Mouse (Mus musculus) spleen, adult 2 months (tissue): Measurements from ENCODE around the gene Tctex1d2. TPM values are rescaled to one million over a fixed set of nuclear protein-coding genes. Genes with fewer than 3 reads are reported as not detected.
"Not testable (repeated sequence)": the region's sequence is repeated elsewhere in the genome, so short reads cannot be mapped to it uniquely, and the experiment has no call there.

Experiments used
- DNase-seq, 2 experiments: peaks; one replicate each; pipeline versions ENCODE4 v3.0.0 to v3.0.0-alpha.2; 2012 to 2021; ENCODE audit warnings: low spot score in 2 of 2, low read depth in 1 of 2
- H3K27ac ChIP-seq: fragments of 200-500 bp; 2 replicates; pipeline ENCODE4 v1.5.1; 2012; ENCODE audit warnings: low read length, inconsistent platforms; ENCODE audit not compliant: insufficient read depth
- H3K27me3 ChIP-seq: fragments of 200-500 bp; 2 replicates; pipeline ENCODE4 v1.6.1; 2012; ENCODE audit warnings: mild to moderate bottlenecking, moderate library complexity, low read length, inconsistent platforms; ENCODE audit not compliant: control insufficient read depth, insufficient read depth
- H3K36me3 ChIP-seq: fragments of 200-500 bp; 2 replicates; pipeline ENCODE4 v1.6.1; 2012; ENCODE audit warnings: mild to moderate bottlenecking, low read length, inconsistent platforms; ENCODE audit not compliant: control insufficient read depth, insufficient read depth
- H3K4me1 ChIP-seq: fragments of 200-500 bp; 2 replicates; pipeline ENCODE4 v1.6.1; 2011; ENCODE audit warnings: inconsistent platforms; ENCODE audit not compliant: control insufficient read depth, insufficient read depth, insufficient read length
- H3K4me3 ChIP-seq: fragments of 200-500 bp; 2 replicates; pipeline ENCODE4 v1.5.1; 2011; ENCODE audit warnings: mild to moderate bottlenecking, inconsistent platforms; ENCODE audit not compliant: insufficient read depth, insufficient read length; ENCODE audit errors: extremely low read depth
- CTCF ChIP-seq: fragments of 200-500 bp; IDR thresholded peaks from 2 replicates; pipeline ENCODE4 v1.5.1; 2011; ENCODE audit warnings: mild to moderate bottlenecking, inconsistent platforms; ENCODE audit not compliant: insufficient read depth, insufficient read length, insufficient replicate concordance; ENCODE audit errors: extremely low read depth
- POLR2A ChIP-seq: fragments of 200-500 bp; IDR thresholded peaks from 2 replicates; pipeline ENCODE4 v1.6.1; 2011; ENCODE audit warnings: low read depth, low read length, inconsistent platforms
- WGBS: fragments of 180-500 bp; shearing (Covaris S2); methylation state at CpG from one replicate; pipeline ENCODE4 v1.1.7; 2018; 5-methylcytosine and 5-hydroxymethylcytosine counted together
- polyA plus RNA-seq: library from polyadenylated mRNA; depleted of rRNA; stranded (reverse); fragments of >200 nt; gene quantifications from 2 replicates; pipeline ENCODE4 v1.2.3, GENCODE M21; 2012

Tctex1d2 gene
- polyA plus RNA-seq, 1 experiment, result 2.3 TPM

DNA sequence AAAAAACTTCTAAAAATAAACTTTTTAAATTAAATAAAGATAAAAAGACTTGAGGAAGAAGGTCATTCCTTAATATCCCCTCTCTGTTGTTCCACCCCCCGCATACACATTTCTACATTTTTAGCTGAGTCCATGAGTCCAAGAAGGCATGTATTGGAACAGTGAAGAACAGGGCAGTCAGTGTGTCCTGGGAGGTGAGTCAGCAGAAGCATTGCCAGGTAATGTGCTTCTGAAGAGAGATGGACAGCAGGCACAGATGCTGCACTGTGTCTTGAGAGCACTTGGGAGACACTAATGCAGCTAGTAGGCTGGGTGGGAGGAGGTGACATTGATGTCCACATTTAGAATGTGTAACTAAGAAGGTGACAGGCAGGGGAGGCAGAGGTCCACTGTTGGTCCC lies 17.8 kb downstream of the Tctex1d2 start:
- TF ChIP-seq POLR2A (no peak), CTCF (no peak)
- no peaks in the 10 kb centered on the region for H3K36me3 ChIP-seq
- no peaks in the 10 kb centered on the region for H3K27me3 ChIP-seq
- 92% methylated on average over 1 of the region's 1 CpGs for WGBS
- no peak overlapping the region for H3K4me3 ChIP-seq
- no peak overlapping the region for H3K27ac ChIP-seq
- peaks cover 4% of the 10 kb centered on the region; the same call in 1 of the 2 replicates for H3K4me1 ChIP-seq
- DNase-seq, result no peak

DNA sequence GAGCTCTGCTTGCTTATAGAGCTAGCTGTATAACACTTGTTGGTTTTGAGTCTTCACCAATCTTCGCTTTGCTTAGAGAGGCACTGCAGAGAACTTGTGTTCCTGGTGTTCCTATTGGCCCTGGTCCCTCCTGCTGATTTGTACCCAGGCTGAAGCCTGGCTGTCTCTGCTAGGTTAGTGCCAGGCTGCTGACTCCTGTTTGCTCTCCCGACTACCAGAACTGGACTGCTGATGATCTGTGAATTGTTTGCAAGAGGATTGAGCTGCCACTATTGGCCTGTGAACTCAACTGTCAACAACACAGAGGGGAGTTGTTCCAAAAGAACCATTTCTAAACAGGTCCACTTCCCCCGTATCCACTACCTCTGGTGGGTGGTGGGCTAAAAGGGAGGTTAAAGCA lies 21.9 kb downstream of the Tctex1d2 start:
- Histone ChIP-seq H3K4me1 (peaks cover 2% of the 10 kb centered on the region; the same call in 1 of the 2 replicates), H3K27ac (no peak overlapping the region), H3K4me3 (no peak overlapping the region), H3K27me3 (no peaks in the 10 kb centered on the region), H3K36me3 (no peaks in the 10 kb centered on the region)
- 95% methylated on average over 3 of the region's 3 CpGs for WGBS
- TF ChIP-seq POLR2A (no peak), CTCF (no peak)
- DNase-seq, result no peak

DNA sequence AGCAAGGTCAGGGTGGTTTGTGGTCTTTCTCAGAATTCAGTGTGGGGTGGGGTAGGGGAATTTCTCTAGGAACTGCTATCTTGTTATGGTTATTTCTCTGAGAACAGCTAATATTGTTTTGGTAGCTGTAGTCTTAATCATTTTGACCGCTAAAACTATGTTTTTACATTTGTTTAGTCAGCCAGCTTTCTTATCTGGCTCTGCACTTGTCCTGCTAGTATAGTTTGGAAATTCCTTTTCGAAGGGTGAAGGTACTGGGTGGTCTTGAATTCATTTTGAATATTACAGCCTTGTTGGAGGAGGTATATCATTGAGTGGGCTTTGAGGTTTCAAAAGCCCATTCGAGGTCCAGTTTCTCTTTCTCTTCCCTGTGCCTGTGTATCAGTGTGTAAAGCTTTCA lies 25.1 kb downstream of the Tctex1d2 start:
- not testable (repeated sequence) for H3K4me1 ChIP-seq, H3K4me3 ChIP-seq, DNase-seq, H3K36me3 ChIP-seq, H3K27ac ChIP-seq, H3K27me3 ChIP-seq
- WGBS, result 75% methylated on average over 3 of the region's 3 CpGs

DNA sequence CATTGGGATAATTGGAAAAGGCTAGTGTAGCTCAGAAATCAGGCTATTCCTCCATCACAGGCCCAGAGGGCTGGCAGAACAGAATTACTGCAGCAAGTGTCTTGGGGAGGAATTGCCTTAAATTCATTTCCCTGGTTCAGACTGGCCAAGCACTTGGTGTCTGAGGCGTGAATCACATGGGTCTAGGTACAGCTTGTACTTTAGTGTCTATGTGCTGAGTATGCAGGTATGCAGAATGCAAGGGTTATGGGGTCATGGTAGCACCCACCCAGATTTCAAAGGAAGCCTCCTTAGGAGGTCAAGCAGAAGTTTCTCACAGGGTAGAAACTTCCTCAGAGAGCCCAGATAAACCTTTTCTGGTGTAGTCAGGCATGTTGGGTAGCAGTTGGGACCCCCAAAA lies 26.1 kb downstream of the Tctex1d2 start:
- Histone ChIP-seq H3K27ac (no peak overlapping the region), H3K27me3 (no peaks in the 10 kb centered on the region), H3K36me3 (no peaks in the 10 kb centered on the region), H3K4me1 (no peaks in the 10 kb centered on the region; the same call in 1 of the 2 replicates), H3K4me3 (no peak overlapping the region)
- DNase-seq, result no peak
- TF ChIP-seq CTCF (no peak), POLR2A (no peak)
- WGBS, result 93% methylated on average over 1 of the region's 1 CpGs

DNA sequence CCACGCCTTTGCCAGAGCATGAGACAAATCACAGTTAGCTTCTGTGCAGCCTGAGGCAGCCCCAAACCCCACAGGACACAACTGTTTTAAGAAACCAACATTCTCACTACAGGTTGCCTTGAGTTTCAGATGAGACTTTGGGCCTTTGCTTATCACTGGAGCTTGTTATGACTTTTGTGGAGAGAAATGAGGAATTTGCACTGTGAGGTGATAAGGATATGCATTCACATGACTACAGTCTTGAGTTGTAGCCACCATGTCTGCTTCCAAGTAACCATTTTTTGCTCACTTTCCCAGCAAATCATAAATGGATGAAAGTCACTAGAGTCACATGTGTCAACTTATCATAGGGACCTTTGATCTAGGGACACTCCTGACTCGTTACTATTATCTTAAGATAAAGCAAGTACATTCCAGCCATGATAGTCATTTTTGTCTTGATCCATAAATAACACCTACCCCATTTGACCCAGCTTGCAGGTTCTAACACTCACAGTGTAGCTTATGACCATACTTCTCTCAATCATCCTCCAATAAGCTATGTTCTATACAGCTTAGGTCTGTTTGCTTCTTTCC lies 27.1 kb downstream of the Tctex1d2 start:
- TF ChIP-seq CTCF, result no peak
- no peak for TF ChIP-seq POLR2A
- Histone ChIP-seq H3K27me3 (no peaks in the 10 kb centered on the region), H3K4me1 (no peaks in the 10 kb centered on the region; the same call in 1 of the 2 replicates), H3K36me3 (0 out of 2 replicates have a peak, but pooled peaks cover under 1% of the 10 kb centered on the region), H3K27ac (no peak overlapping the region), H3K4me3 (no peak overlapping the region)
- DNase-seq, result no peak
- WGBS, result 89% methylated on average over 2 of the region's 2 CpGs

DNA sequence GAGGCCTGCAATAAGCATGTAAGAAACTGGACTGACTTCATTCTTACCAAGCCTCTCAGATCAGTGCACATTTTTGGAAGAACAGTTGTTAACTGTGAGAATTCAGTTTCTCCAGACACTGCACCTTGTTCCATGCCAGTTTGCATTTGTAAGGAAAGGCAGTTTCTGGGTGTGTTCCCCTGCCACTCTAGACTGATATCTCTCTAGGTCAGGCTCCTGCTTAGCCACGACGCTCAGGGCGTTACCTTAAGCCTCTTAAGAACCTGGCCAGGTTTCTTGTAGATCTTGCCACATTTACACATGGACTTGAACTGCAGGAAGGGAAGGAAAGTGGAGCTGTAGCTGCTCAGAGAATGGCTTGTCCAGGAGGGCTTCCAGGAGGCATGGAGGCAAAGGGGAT lies 30.2 kb downstream of the Tctex1d2 start:
- no peaks in the 10 kb centered on the region; the same call in 1 of the 2 replicates for H3K4me1 ChIP-seq
- peaks cover 6% of the 10 kb centered on the region; the same call in 1 of the 2 replicates for H3K36me3 ChIP-seq
- no peak for TF ChIP-seq CTCF
- TF ChIP-seq POLR2A, result no peak
- no peak overlapping the region for H3K4me3 ChIP-seq
- no peak overlapping the region for H3K27ac ChIP-seq
- no peak for DNase-seq
- H3K27me3 ChIP-seq, result no peaks in the 10 kb centered on the region
- 82% methylated on average over 3 of the region's 3 CpGs for WGBS

DNA sequence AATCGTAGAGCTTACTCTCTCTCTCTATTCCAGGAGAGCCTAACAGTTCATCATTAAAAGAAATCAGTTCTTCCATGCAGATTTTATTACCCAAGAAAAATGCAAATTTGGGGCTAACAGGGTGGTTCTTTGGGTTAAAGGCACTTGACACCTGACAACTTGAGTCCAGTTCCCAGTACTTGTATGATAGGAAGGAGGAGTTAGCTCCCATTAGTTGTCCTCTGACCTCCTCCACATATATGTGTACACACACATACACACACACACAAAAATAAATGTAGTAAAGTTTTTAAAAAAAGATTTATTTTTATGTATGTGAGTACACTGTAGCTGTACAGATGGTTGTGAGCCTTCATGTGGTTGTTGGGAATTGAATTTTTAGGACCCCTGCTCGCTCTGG lies 30.6 kb downstream of the Tctex1d2 start:
- H3K36me3 ChIP-seq, result peaks cover 6% of the 10 kb centered on the region
- H3K27me3 ChIP-seq, result no peaks in the 10 kb centered on the region
- TF ChIP-seq CTCF (no peak), POLR2A (no peak)
- WGBS, result 90% methylated on average over 2 of the region's 2 CpGs
- no peak overlapping the region for H3K4me3 ChIP-seq
- DNase-seq, result no peak
- H3K27ac ChIP-seq, result no peak overlapping the region
- no peaks in the 10 kb centered on the region for H3K4me1 ChIP-seq
